Mouse (Mus musculus): ENCODE measurements at regions not wholly inside any gene's neighbourhood (a gene's known extent, or its start where the extent isn't known, plus 50 kb on each side); places are given as distances from the start of the nearest gene placed in this dataset.

GRCm38 (mm10) chr19:14319677-14320191 is 278.1 kb downstream of the Tle4 start:
- TF ChIP-seq POLR2A (IDR thresholded peaks at IDR 0.05; ENCODE audit: borderline replicate concordance, extremely low read depth, insufficient read depth, insufficient read length, poor library complexity, severe bottlenecking) (no peak), CTCF (IDR thresholded peaks at IDR 0.05; ENCODE audit: borderline replicate concordance, extremely low read depth, insufficient read depth, insufficient read length) (no peak)
